Mouse (Mus musculus) embryo, embryonic 11 days (tissue): ENCODE measurements around the gene Cyp4a14.
"Not testable (repeated sequence)": the region's sequence is repeated elsewhere in the genome, so short reads cannot be mapped to it uniquely, and the experiment has no call there.

Experiments
- DNase-seq: peaks from one replicate; pipeline ENCODE4 v3.0.0-alpha.2; 2015

The Cyp4a14 gene

DNA sequence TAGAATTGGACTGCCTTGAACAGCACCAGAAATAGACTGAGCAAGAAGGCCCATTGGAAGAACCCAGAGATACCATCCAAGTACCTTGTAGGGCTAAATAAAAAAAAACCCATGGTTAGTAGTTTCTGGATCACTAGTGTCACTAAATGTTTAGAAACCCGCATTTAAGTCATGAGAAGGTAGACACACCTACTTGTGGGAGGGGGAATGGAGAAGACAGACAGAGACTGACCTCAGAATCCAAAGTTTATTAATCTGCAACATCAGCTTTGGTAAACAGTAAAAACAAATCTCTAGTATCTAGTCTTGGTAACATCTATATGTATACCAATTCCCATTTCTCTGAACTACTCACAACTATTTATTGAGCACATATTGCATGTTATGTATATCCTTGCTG is at the start of gene Cyp4a14:
Gene Cyp4a14 (minus strand): TSS at position 142 of the 400 bp plus-strand sequence.
- DNase-seq, result no peak

DNA sequence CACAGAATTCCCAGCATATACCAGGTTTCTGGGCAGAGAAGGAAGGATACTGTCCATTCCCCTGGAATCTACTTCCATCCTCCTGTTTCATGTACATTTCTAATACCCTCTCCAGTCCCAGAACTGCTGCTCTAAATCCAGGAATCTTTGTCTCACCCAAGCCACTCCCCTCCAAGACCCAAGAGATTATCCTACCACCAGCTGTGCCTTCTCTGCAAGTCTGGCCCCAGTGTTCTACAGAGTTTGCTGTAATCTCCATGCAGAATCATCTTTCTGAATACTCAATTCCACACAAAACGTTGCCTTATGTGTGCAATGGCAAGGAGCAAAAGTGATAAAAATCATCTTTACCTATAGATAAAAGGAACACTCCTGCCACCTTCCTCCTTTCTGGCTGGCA is 49.2 kb upstream of the Cyp4a14 start:
- DNase-seq, result no peak

DNA sequence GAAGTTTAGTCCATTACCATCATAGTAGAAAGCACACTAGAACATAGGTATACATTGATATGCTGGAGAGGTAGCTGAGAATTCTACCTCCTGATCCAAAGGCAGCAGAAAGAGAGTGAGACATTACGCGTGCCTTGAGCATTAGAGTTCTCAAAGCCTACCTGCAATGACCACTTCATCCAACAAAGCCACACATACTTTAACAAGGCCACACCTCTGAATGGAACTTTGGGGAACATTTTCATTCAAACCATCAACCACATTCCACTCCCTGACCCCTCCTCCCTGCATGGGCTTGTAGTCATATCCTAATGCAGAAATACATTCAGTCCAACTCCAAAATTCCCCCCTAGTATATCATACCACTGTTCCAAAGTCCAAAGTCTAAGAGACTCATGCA is 25.8 kb upstream of the Cyp4a14 start:
- DNase-seq, result no peak

DNA sequence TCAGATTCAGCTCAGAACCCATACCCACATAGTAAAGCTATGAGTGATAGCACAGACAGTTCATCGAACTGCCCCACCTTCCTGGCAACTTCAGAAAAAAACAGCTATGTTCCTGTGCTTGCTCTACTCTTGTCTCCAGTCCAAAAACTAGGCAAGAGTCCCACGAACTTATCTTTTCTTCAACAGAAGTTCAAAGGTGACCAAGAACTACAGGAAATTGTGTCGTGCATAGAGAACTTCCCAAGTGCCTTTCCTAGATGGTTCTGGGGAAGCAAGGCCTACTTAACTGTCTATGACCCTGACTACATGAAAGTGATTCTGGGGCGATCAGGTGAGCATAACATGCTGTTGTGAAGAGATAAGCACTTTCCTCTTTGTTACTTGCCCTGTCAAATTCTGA is 23.5 kb upstream of the Cyp4a14 start:
- DNase-seq, result no peak

DNA sequence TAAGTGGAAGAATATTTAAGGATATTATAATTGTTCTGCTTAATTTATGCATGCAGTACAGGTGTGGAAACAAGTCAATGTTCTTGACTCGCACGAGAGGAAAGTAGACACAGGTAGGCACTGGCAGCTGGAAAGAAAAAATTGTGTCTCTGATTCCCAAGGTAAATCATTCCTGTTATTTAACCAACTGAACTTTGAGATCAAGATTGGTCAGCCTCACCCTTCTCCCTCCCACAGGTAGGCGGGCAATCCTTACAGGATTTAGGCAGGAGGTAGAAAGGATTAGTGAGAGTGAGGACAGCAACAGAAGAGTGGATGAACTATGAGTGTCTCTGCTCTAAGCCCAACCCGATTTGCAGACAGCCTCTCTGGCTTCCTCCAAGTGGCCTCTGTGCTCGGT is 22.1 kb upstream of the Cyp4a14 start, which contains the start of gene Cyp4a10:
Gene Cyp4a10 (plus strand): TSS at position 265 of the 400 bp plus-strand sequence.
- DNase-seq, result not testable (repeated sequence)

DNA sequence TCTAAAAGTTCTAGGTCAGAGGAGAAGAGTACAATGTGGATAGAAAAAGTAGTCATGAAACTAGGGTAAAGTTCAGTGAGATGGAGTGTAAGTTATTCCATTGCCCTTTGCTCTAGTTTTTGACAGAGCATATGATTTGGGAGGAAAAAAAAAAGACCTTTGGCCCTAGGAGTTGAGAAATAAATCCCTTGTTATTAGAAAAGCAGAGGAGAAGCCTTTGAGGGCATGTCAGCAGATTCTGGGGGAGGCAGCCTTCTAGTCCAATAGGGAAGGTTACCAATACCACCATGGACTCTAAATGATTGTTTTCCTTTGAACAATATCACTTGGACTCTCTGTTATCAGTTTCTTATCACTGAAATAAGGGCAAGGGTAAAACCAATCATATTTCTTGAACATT is 18.0 kb upstream of the Cyp4a14 start:
- not testable (repeated sequence) for DNase-seq

DNA sequence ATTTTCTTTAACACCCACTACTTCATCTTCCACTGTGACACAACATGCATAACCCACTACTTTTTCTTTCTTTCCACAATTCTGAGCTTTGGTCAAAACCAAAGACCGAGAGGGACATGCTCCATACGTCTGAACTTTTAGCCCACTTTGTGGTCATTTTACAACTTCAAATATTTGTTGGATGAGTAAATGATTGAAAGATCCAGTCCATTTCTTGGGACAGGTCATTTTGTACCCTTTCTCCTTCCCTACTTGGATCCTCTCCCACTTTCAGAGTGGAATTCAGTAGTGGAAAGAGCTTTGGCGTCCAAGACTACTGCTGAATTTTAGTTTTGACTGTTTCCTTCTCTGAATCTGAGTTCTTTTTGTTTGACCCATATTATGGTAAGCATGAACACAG is 1.5 kb upstream of the Cyp4a14 start:
- no peak for DNase-seq

DNA sequence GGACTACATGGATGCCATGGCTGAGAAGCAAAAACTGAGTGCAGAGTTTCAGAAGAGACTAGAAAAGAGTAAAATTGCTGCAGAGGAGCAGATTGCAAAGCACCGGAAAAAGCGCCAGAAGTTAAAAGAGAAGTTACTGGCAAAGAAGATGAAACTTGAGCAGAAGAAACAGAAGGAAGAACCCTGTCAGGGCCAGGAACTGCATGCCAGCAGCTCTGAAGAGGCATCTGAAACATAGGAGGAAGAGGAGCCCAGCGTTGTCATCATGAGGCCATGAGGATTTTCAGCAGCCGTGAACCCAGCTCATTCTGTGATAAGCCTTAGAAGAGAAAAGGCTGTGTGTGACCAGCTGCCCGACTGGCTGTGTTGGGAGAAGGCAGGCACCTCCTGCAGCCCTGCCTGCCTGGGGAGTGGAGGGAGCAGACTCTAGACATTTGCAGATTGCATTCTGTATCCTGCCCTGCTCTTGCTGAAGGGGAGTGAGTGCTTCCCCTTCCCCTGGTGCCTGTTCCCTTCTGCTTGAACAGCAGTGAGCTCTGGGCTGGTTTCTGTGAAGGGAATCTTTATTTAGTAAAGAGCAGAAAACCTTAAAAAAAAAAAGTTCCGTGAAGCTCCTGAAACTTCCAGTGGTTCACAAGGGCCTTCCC is 14.8 kb downstream of the Cyp4a14 start:
- DNase-seq, result no peak

DNA sequence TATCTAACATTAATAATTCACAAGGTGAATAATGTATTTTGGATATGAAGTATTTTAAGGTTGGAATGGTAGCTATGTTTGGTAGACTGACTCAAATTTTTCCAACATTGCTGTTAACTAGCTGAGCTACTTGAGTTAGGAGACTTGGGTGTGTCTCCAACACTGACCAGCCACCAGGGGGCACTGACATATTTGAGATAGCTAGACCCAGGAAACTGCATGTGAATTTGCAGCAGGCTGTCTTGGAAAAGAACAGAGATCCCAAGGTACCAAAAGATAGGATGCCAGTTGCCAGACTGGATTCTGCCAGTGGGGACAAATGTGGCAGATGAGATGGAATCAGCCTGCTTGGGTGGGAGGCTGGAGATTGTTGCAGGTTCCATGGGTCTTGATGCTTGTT is 19.9 kb downstream of the Cyp4a14 start:
- peak; percentile 8 for DNase-seq

DNA sequence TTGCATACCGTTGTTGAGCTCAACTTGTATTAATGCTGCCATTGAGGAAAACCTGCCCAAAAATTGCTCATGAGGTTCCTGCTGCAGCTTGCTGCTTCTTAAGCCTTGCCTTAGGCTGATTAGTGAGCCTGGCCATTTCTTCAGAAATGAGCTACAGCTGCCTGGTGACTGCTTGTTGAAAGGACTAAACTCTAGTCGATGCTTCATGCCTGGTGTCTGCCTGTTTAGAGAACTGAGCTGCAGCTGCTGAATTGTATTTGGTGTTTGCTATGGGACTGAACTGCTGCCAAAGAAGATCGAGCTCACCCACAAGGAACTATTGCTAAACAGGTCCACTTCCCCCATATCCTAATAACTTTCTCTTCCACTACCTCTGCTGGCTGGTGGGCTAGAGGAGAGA is 22.4 kb downstream of the Cyp4a14 start:
- DNase-seq, result not testable (repeated sequence)

DNA sequence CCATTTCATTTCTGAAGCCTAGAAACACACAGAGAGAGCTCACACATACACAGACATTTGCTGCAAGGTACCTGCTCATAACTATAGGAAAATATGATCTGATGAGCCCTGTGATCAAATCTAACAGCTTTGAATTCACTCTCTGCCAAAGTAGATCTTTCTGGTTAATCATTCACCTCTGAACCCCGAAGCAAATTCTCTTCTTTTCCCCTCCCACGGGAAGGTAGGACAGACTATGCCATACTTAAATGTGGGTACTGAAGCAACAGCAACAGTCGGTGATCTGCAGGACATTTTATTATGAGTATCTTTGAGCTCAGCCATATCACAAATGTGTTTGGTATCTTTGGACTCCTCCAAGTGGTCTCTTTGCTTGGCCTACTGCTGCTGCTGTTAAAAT is 43.6 kb downstream of the Cyp4a14 start, which contains the start of gene Cyp4a30b:
Gene Cyp4a30b (plus strand): TSS at position 301 of the 400 bp plus-strand sequence.
- DNase-seq, result no peak

DNA sequence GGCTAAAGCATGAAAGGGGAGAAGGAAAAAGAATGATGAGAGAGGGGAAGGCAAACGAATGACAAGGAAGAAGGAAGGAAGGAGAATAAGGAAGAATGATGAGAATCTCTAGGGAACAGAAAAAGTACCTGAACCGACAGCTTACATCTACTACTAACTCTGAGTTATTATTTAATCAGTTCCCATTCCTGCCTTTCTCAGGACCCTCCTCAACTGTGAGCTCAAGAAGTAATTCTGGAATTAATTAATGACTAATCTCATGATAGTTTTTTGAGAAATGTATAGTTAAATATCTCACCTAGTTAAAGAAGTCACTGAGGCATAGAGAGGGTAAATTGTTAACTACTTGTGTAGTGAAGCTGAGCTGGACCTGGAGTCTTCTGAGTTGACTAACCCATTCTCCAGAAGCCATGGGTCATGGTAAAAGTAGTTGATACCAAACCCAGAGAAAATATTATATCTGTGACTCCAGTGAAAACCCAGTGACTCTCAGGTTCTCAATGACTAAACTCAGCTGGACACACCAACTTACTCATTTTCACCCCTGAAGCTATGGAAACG is 45.3 kb downstream of the Cyp4a14 start:
- no peak for DNase-seq
